Mouse (Mus musculus) heart, adult 8-10 months (tissue): ENCODE results near the gene Tbc1d22a. TPM values are rescaled to one million over a fixed set of nuclear protein-coding genes. Genes with fewer than 3 reads are reported as not detected.

Experiments used
- DNase-seq: peaks from one replicate; pipeline ENCODE4 v3.0.0; 2022; ENCODE audit warnings: low spot score
- total RNA-seq, 4 experiments: library from RNA; stranded (reverse); gene quantifications; 2 replicates each; pipeline ENCODE4 v1.2.4; 2022

Tbc1d22a gene
- total RNA-seq, 4 experiments from 2014 or later: 24.9 to 30.8 (median 27.7) TPM

GRCm38 (mm10) chr15:86444271-86444670, 230.0 kb downstream of the Tbc1d22a start:
- DNase-seq: no peak

- DNase-seq: no peak
Measured at GRCm38 (mm10) chr15:86446064-86446463, 231.8 kb downstream of the Tbc1d22a start.

- no peak for DNase-seq
Measured at GRCm38 (mm10) chr15:86447251-86447650, 233.0 kb downstream of the Tbc1d22a start.

GRCm38 (mm10) chr15:86449236-86449635, 235.0 kb downstream of the Tbc1d22a start:
- DNase-seq: no peak

GRCm38 (mm10) chr15:86449794-86450193, 235.5 kb downstream of the Tbc1d22a start:
- no peak for DNase-seq

- no peak for DNase-seq
Measured at GRCm38 (mm10) chr15:86459413-86459812, 245.2 kb downstream of the Tbc1d22a start.

GRCm38 (mm10) chr15:86462636-86463035, 248.4 kb downstream of the Tbc1d22a start:
- no peak for DNase-seq

GRCm38 (mm10) chr15:86468082-86468481, 253.8 kb downstream of the Tbc1d22a start:
- no peak for DNase-seq

- DNase-seq: no peak
Measured at GRCm38 (mm10) chr15:86471136-86471535, 256.9 kb downstream of the Tbc1d22a start.

GRCm38 (mm10) chr15:86473473-86473872, 259.2 kb downstream of the Tbc1d22a start:
- DNase-seq: no peak

GRCm38 (mm10) chr15:86474951-86475350, 260.7 kb downstream of the Tbc1d22a start:
- DNase-seq: no peak

GRCm38 (mm10) chr15:86476483-86476882, 262.2 kb downstream of the Tbc1d22a start:
- DNase-seq: no peak

- no peak for DNase-seq
Measured at GRCm38 (mm10) chr15:86477032-86477431, 262.8 kb downstream of the Tbc1d22a start.

GRCm38 (mm10) chr15:86477471-86477992, 263.3 kb downstream of the Tbc1d22a start:
- no peak for DNase-seq

GRCm38 (mm10) chr15:86478685-86479502, 264.6 kb downstream of the Tbc1d22a start:
- peak; percentile 41 for DNase-seq

- DNase-seq: no peak
Measured at GRCm38 (mm10) chr15:86482362-86482761, 268.1 kb downstream of the Tbc1d22a start.

- no peak for DNase-seq
Measured at GRCm38 (mm10) chr15:86485815-86486214, 271.6 kb downstream of the Tbc1d22a start.

GRCm38 (mm10) chr15:86487359-86487758, 273.1 kb downstream of the Tbc1d22a start:
- DNase-seq: no peak

- DNase-seq: no peak
Measured at GRCm38 (mm10) chr15:86491434-86492099, 277.3 kb downstream of the Tbc1d22a start.

GRCm38 (mm10) chr15:86492636-86493035, 278.4 kb downstream of the Tbc1d22a start:
- DNase-seq: no peak

GRCm38 (mm10) chr15:86496209-86496608, 281.9 kb downstream of the Tbc1d22a start:
- DNase-seq: no peak

- DNase-seq: no peak
Measured at GRCm38 (mm10) chr15:86496646-86497045, 282.4 kb downstream of the Tbc1d22a start.

GRCm38 (mm10) chr15:86500536-86500935, 286.3 kb downstream of the Tbc1d22a start:
- no peak for DNase-seq
